Mouse (Mus musculus) small intestine, adult 2 months (tissue): ENCODE data around the gene Klhl31.

Source experiments
- CTCF ChIP-seq: fragments of 200-500 bp; IDR thresholded peaks from 2 replicates; pipeline ENCODE4 v1.5.1; 2012; ENCODE audit warnings: low read depth, mild to moderate bottlenecking, control low read depth, inconsistent platforms, low read length, moderate library complexity, mixed read lengths; ENCODE audit not compliant: insufficient replicate concordance, insufficient read length; ENCODE audit errors: extremely low read depth
- POLR2A ChIP-seq: fragments of 200-500 bp; IDR thresholded peaks from 2 replicates; pipeline ENCODE4 v1.6.1; 2012; ENCODE audit warnings: low read depth, mild to moderate bottlenecking, control low read depth, inconsistent platforms, low read length, moderate library complexity

- TF ChIP-seq CTCF: no peak
- TF ChIP-seq POLR2A: no peak
Observed at GRCm38 (mm10) chr9:77707433-77708139, 71.3 kb downstream of the Klhl31 start.
